Mouse (Mus musculus): Measurements from ENCODE around the gene Sp4.

Sp4 gene

GRCm38 (mm10) chr12:118301072-118301865, at the start of gene Sp4:
TSS of gene Sp4 (minus strand) at chr12:118301440.
- peak; percentile 95 for DNase-seq

DNA sequence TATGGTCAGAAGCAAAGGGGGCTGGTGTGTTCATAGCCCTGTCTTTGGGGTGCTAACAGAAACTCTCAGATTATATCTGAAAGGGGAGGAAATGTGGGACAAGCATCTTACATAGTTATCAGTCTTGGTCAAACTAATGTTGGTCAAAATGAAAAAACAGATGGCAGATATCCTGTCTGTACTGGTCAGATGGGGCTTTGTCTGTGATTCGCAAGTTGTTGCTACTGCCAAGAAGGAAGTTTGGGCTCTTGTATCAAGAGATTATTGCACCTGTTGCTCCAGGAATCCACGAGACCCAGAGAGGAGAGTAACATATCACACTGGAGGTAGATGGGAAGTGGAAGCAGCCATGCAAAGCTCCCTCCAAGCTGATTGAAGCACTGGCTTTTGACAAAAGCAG, 37.9 kb upstream of the Sp4 start:
- DNase-seq = no peak

DNA sequence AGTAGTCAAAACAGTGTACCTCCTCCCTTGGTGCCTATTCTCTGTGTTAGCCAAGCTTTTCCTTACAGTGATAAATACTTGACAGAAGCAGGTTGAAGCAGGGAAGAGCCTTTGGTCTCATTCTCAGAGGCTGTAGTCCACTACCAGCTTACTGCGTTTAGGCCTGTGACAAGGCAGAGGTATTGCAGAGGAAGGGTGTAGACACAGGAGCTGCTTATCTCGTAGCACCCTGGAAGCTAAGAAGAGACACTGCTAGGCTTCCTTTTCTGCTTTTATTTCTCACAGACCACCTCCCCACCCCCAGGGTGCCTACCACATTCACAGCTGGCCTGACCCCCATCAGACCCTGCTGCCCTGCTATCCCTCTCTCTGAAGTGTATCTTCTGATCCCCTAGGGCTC, 37.0 kb upstream of the Sp4 start:
- no peak for DNase-seq

GRCm38 (mm10) chr12:118337291-118337690, 36.1 kb upstream of the Sp4 start:
- DNase-seq = no peak

GRCm38 (mm10) chr12:118328739-118329249, 27.6 kb upstream of the Sp4 start:
- DNase-seq = no peak

DNA sequence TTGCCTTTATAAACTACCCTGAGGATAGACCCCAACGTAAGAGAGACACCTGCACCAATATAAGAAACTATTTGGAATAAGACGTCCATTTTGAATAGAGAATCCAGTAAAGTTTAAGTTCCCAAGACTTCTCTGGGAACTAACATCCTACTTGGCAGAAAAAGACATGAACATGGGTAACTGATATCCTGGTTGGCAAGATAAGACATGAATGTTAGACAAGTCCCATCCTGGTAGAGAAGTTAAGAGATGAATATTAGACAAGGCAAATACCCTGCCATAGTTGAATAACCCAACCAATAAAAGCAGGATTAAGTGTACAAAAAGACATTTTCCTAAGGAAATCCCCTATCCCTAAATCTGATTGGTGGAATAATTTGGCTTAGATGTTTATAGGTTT, 26.3 kb upstream of the Sp4 start:
- DNase-seq = no peak

DNA sequence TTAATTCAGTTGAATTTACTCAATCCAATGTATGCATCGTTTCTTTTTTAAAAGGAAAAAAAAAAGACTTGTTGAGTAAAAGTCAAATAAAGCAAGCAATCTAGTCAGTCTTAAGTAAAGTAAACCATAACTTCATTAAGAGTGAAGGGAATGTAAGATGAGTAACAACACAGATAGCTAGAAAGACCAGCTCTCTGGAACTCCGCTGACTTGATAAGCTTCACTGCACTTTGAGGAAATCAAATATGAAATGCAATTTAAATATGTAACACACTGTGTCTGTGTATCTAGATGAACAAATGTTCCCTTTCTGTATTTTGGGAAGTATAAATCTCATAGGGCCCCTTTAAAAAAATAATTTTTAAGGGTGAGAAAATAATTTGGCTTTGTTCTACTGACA, 24.9 kb upstream of the Sp4 start:
- no peak for DNase-seq

DNA sequence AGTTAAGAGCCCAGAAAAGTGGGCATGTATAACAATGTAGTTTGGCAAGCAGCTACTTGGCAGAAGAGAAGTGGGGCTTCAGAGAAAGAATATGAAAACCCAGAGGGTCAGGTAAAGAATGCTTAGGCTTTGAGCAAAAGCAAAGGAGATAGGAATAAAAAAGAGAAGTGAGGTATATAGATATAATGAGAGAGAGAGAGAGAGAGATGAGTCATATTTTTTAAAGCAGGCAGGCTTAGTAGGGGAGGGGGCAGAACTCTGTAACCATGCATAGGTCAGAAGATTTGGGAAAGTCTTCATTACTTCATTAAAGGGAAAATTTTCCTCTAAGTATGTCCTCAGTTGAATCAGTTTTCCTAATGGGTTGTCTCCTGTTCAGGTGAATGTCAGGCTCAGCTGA, 18.8 kb upstream of the Sp4 start:
- no peak for DNase-seq

DNA sequence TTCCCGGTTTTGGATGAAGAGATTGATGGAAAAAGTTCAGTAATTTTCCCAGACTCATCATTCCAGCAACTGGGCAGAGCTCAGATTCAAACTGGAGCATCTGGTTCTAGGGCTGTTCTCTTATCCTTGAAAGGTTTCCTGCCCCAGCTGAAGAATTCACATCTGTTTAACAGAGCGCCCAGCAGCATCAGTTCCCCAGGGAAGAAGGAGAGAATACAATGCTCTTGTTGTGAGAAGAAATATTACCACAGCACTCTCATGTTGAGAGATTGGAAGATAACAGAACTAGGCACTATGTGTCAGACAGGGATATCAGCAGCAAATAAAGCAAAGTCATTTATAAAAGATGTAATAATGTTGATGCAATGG, 13.2 kb upstream of the Sp4 start:
- no peak for DNase-seq

- DNase-seq = no peak
These were observed 12.7 kb upstream of the Sp4 start for GRCm38 (mm10) chr12:118313805-118314476.

DNA sequence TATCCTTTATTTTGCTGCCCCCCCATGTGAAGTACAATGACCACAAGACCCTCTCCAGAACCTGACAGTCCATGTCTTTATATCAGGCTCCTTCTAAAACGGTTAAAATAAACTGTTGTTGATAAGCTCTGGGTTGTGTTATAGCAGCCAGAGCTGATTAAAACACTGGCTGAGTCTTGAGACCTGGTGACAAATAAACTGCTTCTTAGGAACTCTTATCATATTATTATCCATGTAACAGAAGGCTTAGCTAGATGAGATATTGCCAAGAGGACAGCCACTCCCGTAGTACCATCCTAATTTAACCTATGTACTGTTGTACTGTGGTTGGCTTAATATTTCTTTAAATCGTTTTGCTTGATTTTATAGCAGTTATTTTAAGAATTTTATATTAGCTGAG, 2.3 kb upstream of the Sp4 start:
- DNase-seq = no peak

DNA sequence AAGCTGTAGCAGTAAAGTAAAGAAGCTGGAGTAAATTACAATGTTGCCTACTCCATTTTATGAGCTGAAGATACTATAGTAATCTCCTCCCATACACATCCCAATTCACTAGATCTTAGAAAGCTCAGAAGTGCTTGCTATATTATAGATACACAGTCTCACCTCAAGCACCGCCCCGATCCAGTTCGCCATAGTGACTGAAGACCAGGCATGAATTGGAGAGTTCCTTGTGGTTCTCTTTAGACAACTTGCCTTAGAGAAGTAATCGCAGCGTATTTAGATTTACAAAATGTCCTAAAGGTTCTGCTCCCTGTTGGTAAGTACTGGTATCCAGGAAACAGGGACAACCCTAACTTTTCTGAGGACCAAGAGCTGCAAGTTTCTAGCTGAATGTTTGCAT, 1.8 kb upstream of the Sp4 start:
- no peak for DNase-seq

DNA sequence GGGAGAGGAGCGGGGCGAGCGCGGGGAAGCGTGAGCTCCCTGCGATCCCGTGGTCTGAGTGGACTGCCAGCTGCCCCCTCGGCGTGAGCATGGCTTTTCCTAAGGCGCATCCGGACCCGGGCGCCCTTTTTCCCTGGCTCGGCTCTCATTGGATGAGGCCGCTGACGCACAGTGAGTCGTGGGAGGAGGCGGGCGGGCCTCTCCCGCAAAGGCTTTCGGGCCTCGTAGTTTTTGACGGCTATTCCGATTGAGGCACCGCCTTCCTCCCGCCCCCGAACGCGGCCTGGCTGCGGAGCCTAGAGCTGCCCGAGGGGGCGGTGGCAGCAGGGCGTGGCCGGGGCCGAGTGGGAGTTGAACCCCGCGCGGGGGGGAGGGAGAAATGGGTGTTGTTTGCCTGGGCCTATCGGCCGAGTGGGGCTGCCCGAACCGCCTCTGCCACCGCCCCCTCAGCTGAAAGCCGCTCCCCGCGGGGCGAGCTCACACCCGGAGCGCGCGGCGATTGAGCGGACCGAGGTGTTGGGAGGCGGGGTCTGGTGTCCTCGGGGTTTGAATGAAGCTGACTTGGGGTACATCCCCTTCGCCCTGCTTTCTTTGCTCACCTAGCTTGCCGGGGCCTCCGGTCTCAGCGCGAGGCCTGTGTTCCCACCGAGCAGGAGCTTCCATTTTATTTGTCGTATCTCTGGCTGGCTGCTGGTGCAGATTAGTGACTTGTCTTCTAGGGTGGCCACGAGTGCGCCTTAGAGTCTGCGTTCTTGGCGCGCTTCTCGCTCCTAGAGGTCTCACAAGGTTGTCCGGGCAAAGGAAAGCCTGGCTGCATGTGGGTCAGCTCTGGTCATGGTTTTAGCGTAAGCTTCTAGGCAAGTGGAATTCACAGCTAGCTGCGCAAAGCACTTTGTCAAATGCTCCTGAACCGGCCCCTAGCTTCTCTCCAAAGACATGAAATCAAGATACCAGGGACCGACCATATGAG, 911 bp upstream of the Sp4 start:
- DNase-seq = peak; percentile 100

DNA sequence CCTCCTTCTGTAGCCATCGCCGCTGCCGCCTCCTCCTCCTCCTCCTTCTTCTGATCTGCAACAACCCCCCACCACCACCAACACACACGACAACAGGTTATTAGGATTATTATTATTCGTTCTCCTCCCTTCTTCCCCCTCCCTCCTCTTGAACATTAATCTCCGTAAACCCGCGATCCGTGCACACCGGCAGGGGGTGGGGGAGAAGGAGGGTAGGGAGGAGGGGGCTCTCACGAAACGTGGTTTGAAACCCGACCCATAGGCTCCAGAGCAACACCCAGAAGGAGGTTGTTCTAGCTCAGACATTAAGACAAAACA, 527 bp downstream of the Sp4 start:
- no peak for DNase-seq

- DNase-seq = peak; percentile 77
These were observed 1.3 kb downstream of the Sp4 start for GRCm38 (mm10) chr12:118299956-118300355.

DNA sequence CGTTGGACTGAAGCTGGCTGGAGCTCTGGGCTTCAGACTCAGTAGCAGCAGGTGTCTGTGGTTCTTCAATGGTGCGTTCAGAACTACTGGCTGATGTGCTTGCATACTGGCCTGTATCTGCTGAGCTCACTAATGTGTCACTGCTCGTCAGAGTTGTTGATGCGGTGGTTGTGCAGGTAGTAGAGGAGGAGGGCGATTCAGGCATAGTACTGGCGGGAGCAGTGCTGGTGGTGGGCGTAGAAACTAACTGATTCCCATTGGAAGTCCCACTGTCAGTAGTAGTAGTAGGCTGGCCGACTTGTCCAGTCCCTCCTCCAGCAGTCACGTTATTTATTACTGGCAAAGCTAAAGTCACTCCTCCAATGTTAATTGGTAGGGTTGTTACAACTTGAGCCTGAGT, 2.1 kb downstream of the Sp4 start:
- DNase-seq = no peak

GRCm38 (mm10) chr12:118298516-118298915, 2.7 kb downstream of the Sp4 start:
- DNase-seq = no peak

GRCm38 (mm10) chr12:118296236-118296635, 5.0 kb downstream of the Sp4 start:
- no peak for DNase-seq

DNA sequence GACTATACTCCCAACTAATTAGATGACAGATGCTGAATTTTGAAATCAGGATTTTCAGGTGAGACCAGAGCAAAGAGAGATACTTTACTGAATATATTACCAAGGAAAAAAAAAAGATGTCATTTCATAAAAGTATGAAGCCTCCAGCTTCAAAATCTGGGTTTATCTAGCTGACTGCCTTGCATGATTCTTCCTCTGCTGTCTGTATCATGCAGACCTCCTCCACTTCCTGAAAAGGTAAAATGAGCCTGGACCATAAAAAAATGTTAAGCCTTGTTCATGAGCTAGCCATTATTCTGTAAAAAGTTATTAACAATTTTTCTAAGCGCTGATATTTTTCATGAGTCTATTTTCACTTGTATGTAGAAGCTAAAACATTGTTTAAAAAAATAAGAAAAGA, 5.4 kb downstream of the Sp4 start:
- no peak for DNase-seq

DNA sequence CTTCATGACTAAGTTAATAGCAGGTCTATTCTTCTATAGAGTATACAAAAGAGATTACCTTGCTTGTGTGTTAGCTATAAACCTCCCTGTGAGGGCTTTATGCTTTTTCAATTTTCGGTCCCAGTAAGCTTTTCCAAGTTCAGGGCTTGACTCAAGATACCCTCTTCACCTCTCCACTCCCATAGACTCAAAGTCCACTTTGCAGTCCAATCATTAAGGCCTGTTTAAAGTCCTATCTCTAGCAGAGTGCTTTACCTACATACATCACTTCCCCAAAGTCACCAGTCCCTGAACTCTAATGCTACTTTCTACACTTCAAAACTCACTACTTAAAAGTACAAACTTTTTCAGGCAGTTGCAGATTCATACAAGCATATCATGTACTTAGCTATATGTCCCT, 12.3 kb downstream of the Sp4 start:
- DNase-seq = no peak

DNA sequence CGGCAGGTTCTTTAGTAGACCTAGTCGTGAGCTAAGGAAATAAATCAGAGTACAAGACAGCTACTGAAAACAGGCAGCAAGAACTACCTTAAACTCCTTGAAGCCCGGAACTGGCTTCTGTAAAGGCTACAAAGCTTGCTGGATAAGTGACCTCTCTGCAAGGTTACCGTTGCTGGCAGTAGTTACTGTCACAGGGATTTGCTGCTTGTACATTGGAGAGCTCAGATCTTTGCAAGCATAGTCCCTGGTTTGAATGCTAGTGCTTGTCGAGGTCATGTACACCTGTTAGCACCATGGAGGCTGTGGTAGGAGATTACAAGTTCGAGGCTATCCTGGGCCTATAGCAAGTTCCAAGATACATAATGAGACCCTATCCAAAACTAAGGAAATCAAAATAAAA, 16.1 kb downstream of the Sp4 start:
- no peak for DNase-seq

DNA sequence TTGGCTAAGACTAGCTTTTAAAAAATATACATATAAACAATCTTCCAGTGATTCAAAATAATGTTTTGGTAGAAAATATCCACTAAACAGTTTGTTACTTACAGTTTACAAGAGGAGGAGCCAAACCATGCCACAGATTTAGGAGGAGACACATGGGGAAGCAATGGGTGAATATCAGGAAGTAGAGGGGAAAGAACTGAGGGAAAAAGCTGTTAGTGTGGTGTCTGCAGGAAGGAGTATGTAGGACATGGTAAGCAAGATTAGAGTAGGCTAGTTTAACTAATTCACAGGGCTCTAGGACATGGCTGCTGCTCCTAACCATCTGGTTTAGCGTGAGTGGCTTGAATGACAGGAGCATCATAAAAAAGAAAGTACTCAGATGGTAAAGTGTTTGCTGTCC, 19.3 kb downstream of the Sp4 start:
- DNase-seq = no peak

GRCm38 (mm10) chr12:118276385-118276784, 24.9 kb downstream of the Sp4 start:
- DNase-seq = no peak

GRCm38 (mm10) chr12:118264905-118265304, 36.3 kb downstream of the Sp4 start:
- DNase-seq = peak; percentile 10

Measured in lung, postnatal 10 days (tissue).